Mouse (Mus musculus): Measurements from ENCODE around the gene Lrrc4c. TPM values are rescaled to one million over a fixed set of nuclear protein-coding genes. Genes with fewer than 3 reads are reported as not detected.

Gene Lrrc4c
- polyA plus RNA-seq, 1 experiment from 2014 or later, result 29.9 TPM

DNA sequence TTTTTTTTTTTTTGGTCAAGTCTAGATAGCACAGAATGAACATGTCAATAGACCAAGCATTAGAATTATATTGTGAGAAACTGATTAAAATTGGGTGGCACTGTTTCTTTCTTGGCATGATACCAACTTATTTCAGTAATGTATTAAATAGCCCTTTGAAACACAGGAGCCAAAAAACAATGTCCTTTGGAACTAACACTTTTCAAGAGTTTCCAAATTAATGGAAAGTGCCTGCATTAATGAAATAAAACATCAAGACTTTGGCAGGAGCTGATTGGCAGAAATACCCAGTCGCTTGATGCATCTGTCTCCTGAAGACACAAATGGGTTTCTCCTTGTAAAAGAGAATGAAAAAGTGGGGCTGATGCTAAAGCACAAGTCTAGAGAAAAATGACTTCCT, 1184.5 kb downstream of the Lrrc4c start:
- 87% methylated on average over 1 of the region's 1 CpGs for WGBS
- no peaks in the 10 kb centered on the region for H3K4me1 ChIP-seq (ENCODE audit: control insufficient read depth, insufficient read depth, low read length)
- no peak overlapping the region for H3K27ac ChIP-seq (replicated peaks; ENCODE audit: low read depth, low read length)
- no peak overlapping the region for H3K9ac ChIP-seq (replicated peaks; ENCODE audit: low read length)
- no peaks in the 10 kb centered on the region for H3K27me3 ChIP-seq (ENCODE audit: control insufficient read depth, insufficient read depth, low read length)
- no peak for ATAC-seq (ENCODE audit: low FRiP score, low TSS enrichment)
- DNase-seq, result no peak
- H3K9me3 ChIP-seq (ENCODE audit: control insufficient read depth, low read length), result no peaks in the 10 kb centered on the region
- no peak overlapping the region for H3K4me2 ChIP-seq (ENCODE audit: low read length)
- H3K4me3 ChIP-seq (replicated peaks; ENCODE audit: low read depth, low read length), result no peak overlapping the region
- no peaks in the 10 kb centered on the region for H3K36me3 ChIP-seq (ENCODE audit: control insufficient read depth, insufficient read depth, low read length)

DNA sequence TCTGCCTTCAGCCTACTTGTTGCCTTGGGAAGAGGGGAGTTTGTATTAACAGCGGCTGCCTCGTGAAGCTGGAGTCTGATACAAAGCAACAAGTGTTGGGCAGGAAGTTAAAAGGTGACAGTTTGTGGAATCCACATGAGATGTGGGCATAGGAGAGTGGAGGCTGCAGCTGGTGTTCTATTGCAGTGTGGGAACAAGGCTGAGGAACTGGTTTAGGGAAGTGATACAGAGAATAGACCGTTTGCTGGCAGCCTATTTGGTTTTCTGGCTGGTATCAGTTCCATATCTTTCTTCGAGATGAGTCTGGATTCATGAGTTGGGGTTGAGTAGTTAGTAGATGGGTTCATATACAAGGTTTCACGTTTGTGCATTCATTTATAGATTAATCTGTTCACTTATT, 1186.9 kb downstream of the Lrrc4c start:
- H3K4me2 ChIP-seq (ENCODE audit: low read length), result no peak overlapping the region
- H3K36me3 ChIP-seq (ENCODE audit: control insufficient read depth, insufficient read depth, low read length), result no peaks in the 10 kb centered on the region
- H3K4me3 ChIP-seq (replicated peaks; ENCODE audit: low read depth, low read length), result no peak overlapping the region
- no peaks in the 10 kb centered on the region for H3K27me3 ChIP-seq (ENCODE audit: control insufficient read depth, insufficient read depth, low read length)
- ATAC-seq (ENCODE audit: low FRiP score, low TSS enrichment) (no peak), DNase-seq (no peak)
- H3K9me3 ChIP-seq (ENCODE audit: control insufficient read depth, low read length), result no peaks in the 10 kb centered on the region
- WGBS, result 80% methylated on average over 5 of the region's 5 CpGs
- no peak overlapping the region for H3K27ac ChIP-seq (replicated peaks; ENCODE audit: low read depth, low read length)
- no peaks in the 10 kb centered on the region for H3K4me1 ChIP-seq (ENCODE audit: control insufficient read depth, insufficient read depth, low read length)
- no peak overlapping the region for H3K9ac ChIP-seq (replicated peaks; ENCODE audit: low read length)

DNA sequence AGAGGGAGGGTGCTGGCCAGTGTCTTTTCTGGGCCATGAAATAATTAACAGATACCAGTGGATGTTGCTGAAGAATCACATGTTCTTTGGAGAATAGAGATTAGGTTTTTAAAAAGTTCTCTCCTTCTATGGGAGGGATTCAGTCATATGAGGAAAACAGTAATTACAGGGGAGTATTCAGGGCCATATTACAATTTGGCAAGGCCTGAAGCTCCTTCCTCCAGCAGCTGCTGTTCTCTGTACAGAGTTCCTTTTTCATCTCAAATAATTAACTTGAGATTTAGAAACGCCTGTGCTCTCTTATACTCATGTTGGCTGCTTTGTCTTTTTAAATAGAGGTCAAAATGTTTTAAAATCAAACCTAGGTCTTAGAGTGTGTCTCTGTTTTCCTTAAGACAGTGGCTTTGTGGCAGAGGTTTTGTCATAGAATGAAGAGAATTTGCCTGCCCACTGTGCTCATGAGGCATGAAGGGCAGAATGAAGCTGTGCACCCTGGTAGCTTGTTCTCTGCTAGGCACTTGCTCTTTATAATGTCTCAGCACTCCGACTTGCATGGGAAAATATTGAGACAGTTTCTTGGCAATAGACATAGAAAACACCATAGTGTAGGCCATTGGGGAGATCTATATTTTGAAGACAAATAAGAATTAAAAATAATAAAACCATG, 1206.4 kb downstream of the Lrrc4c start:
- H3K4me1 ChIP-seq (ENCODE audit: control insufficient read depth, insufficient read depth, low read length), result no peaks in the 10 kb centered on the region
- H3K9me3 ChIP-seq (ENCODE audit: control insufficient read depth, low read length), result no peaks in the 10 kb centered on the region
- no peaks in the 10 kb centered on the region for H3K27me3 ChIP-seq (ENCODE audit: control insufficient read depth, insufficient read depth, low read length)
- no peaks in the 10 kb centered on the region for H3K36me3 ChIP-seq (ENCODE audit: control insufficient read depth, insufficient read depth, low read length)
- 6% methylated on average over 2 of the region's 2 CpGs for WGBS
- H3K9ac ChIP-seq (replicated peaks; ENCODE audit: low read length), result no peak overlapping the region
- ATAC-seq (ENCODE audit: low FRiP score, low TSS enrichment) (no peak), DNase-seq (no peak)
- no peak overlapping the region for H3K4me3 ChIP-seq (replicated peaks; ENCODE audit: low read depth, low read length)
- no peak overlapping the region for H3K4me2 ChIP-seq (ENCODE audit: low read length)
- no peak overlapping the region for H3K27ac ChIP-seq (replicated peaks; ENCODE audit: low read depth, low read length)

DNA sequence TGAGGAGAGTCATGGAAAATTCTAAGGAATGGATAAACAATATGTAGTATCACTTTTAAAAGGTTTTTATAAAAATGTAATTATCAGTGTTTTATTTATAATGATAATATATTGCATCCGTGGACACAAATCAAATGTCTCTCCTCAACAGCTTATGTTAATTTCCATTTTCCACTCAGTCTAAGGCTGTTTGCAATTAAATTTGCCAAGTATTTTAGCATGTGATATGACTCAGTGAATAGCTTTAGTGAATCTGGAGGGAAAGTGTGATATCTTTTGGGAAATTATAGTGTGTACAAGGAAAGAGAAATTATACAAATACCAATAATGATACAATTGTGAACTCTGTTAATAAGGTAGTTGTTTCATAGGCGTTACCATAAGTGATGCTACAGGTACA, 1207.1 kb downstream of the Lrrc4c start:
- H3K9me3 ChIP-seq (ENCODE audit: control insufficient read depth, low read length), result no peaks in the 10 kb centered on the region
- no peaks in the 10 kb centered on the region for H3K4me1 ChIP-seq (ENCODE audit: control insufficient read depth, insufficient read depth, low read length)
- H3K4me2 ChIP-seq (ENCODE audit: low read length), result no peak overlapping the region
- no peak overlapping the region for H3K9ac ChIP-seq (replicated peaks; ENCODE audit: low read length)
- 85% methylated on average over 2 of the region's 2 CpGs for WGBS
- no peak for DNase-seq
- ATAC-seq (ENCODE audit: low FRiP score, low TSS enrichment), result no peak
- H3K27ac ChIP-seq (replicated peaks; ENCODE audit: low read depth, low read length), result no peak overlapping the region
- no peaks in the 10 kb centered on the region for H3K36me3 ChIP-seq (ENCODE audit: control insufficient read depth, insufficient read depth, low read length)
- H3K4me3 ChIP-seq (replicated peaks; ENCODE audit: low read depth, low read length), result no peak overlapping the region
- no peaks in the 10 kb centered on the region for H3K27me3 ChIP-seq (ENCODE audit: control insufficient read depth, insufficient read depth, low read length)

DNA sequence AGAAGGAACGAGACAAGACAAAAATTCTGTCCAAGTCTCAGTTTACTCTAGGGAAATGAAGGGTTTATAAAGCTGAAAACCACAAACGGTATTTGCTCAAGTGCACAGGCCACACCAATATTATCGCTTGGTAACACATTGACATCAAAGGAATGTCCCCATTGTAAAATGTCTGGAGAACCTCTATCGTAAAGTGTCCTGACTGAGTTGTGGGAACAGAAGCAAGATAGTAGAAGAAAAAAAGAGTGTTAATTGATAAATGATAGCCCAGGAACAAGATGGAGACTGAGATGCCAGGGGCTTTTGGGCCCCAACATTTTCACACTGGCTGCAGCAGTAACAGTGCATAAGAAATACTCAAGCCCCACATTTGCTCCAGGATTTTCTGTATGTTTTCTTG, 1212.7 kb downstream of the Lrrc4c start:
- Histone ChIP-seq H3K27ac (replicated peaks; ENCODE audit: low read depth, low read length) (no peak overlapping the region), H3K4me2 (ENCODE audit: low read length) (no peak overlapping the region), H3K9ac (replicated peaks; ENCODE audit: low read length) (no peak overlapping the region), H3K27me3 (ENCODE audit: control insufficient read depth, insufficient read depth, low read length) (no peaks in the 10 kb centered on the region), H3K36me3 (ENCODE audit: control insufficient read depth, insufficient read depth, low read length) (no peaks in the 10 kb centered on the region), H3K4me3 (replicated peaks; ENCODE audit: low read depth, low read length) (no peak overlapping the region), H3K9me3 (ENCODE audit: control insufficient read depth, low read length) (no peaks in the 10 kb centered on the region), H3K4me1 (ENCODE audit: control insufficient read depth, insufficient read depth, low read length) (no peaks in the 10 kb centered on the region)
- ATAC-seq (ENCODE audit: low FRiP score, low TSS enrichment) (no peak), DNase-seq (no peak)
- WGBS, result 84% methylated on average over 4 of the region's 4 CpGs

DNA sequence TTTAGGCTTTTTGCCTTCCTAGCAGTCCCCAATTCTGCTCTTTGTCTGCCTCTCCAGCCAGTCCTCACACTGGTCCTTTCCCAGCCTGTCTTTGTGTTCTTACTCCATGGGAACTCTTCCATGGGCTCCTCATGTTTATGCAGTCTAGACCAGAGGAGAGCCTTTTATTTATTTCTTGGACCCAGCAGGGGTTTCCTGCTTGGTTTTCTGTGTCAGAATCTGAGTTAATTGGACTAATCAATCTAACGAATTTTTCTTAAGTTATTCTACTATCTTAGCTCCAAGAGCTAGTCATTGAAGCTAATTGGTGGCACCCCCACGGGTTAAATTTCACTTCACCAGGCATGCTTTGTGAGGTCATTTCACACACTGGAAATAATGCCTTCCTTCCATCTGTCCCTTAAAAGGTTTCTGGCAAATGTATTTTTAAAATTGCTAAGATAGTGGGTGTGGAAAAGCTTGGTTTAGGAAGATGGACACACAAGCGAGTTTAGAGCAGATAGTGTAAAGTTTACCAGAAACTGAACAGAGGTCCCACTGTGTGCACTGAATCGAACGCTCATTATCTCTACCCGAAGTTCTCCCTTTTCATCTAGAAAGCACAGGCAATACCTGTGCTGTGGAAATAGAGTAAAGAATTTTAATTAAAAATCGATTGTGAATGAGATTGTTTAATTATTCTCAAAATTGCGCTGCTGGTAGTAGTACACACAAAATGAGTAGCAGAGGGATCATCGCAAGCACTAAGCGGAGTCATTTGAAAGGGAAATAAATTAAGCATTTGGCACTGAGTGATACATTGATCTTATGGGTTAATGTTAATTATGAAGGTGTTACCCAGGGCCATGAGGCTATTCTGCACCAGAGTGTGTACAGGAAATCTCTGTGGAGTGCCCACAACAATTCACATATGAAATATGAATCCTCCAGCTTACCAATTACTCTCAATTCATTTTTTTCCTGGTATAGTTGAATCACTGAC, 1226.0 kb downstream of the Lrrc4c start:
- H3K9ac ChIP-seq (replicated peaks; ENCODE audit: low read length), result no peak overlapping the region
- 0 out of 2 replicates have a peak overlapping the region, but pooled peaks have one; percentile 37 for H3K27ac ChIP-seq (replicated peaks; ENCODE audit: low read depth, low read length)
- ATAC-seq (ENCODE audit: low FRiP score, low TSS enrichment) (peak; percentile 62; the same call in 1 of the 2 replicates), DNase-seq (peak; percentile 44)
- H3K9me3 ChIP-seq (ENCODE audit: control insufficient read depth, low read length), result no peaks in the 10 kb centered on the region
- no peak overlapping the region for H3K4me2 ChIP-seq (ENCODE audit: low read length)
- H3K27me3 ChIP-seq (ENCODE audit: control insufficient read depth, insufficient read depth, low read length), result no peaks in the 10 kb centered on the region
- peaks cover 3% of the 10 kb centered on the region; the same call in 1 of the 2 replicates for H3K4me1 ChIP-seq (ENCODE audit: control insufficient read depth, insufficient read depth, low read length)
- no peak overlapping the region for H3K4me3 ChIP-seq (replicated peaks; ENCODE audit: low read depth, low read length)
- WGBS, result 65% methylated on average over 10 of the region's 10 CpGs
- no peaks in the 10 kb centered on the region for H3K36me3 ChIP-seq (ENCODE audit: control insufficient read depth, insufficient read depth, low read length)

DNA sequence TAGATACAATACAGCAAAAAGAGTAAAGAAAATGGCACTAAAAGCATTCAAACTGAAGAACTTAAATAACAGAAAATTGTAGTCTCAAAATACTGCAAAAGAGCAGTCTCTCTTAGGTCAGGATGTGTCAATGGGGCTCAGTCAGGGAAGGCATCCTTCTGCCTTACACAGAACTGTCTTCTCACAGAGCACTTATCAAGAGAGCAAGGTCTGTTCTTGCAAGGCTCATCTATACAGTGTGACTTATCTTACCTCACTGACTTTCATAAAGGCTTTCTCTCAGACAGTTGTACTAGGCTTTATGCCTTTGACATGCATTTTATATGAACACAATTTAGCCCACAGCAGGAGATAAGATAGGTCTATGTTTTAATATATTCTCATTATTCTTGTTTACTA, 1226.7 kb downstream of the Lrrc4c start:
- Histone ChIP-seq H3K9ac (replicated peaks; ENCODE audit: low read length) (no peak overlapping the region), H3K9me3 (ENCODE audit: control insufficient read depth, low read length) (no peaks in the 10 kb centered on the region), H3K4me1 (ENCODE audit: control insufficient read depth, insufficient read depth, low read length) (peaks cover 3% of the 10 kb centered on the region; the same call in 1 of the 2 replicates), H3K27ac (replicated peaks; ENCODE audit: low read depth, low read length) (0 out of 2 replicates have a peak overlapping the region, but pooled peaks have one; percentile 37), H3K27me3 (ENCODE audit: control insufficient read depth, insufficient read depth, low read length) (no peaks in the 10 kb centered on the region), H3K36me3 (ENCODE audit: control insufficient read depth, insufficient read depth, low read length) (no peaks in the 10 kb centered on the region), H3K4me3 (replicated peaks; ENCODE audit: low read depth, low read length) (no peak overlapping the region), H3K4me2 (ENCODE audit: low read length) (no peak overlapping the region)
- no peak for ATAC-seq (ENCODE audit: low FRiP score, low TSS enrichment)
- no peak for DNase-seq

DNA sequence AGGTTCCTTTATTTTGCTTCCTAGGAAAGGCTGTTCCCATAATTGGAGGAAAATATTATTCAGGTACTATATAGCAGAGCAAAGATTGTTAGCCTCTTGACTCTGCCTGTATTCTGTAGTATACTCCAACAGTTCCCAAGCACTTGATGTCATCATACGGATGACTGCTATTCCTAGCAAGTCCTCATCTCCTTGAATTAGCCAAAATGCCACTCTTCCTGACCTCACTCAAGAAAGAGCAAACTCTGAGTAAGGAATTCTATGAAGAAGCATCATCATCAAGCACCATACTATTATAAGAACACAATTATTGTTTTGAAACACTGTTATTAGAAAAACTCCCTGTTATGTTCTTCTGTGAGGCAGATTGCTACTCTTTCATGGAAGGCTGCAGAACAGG, 1228.0 kb downstream of the Lrrc4c start:
- Histone ChIP-seq H3K4me1 (ENCODE audit: control insufficient read depth, insufficient read depth, low read length) (peaks cover 3% of the 10 kb centered on the region; the same call in 1 of the 2 replicates), H3K4me3 (replicated peaks; ENCODE audit: low read depth, low read length) (no peak overlapping the region), H3K36me3 (ENCODE audit: control insufficient read depth, insufficient read depth, low read length) (no peaks in the 10 kb centered on the region), H3K27ac (replicated peaks; ENCODE audit: low read depth, low read length) (no peak overlapping the region), H3K4me2 (ENCODE audit: low read length) (no peak overlapping the region), H3K27me3 (ENCODE audit: control insufficient read depth, insufficient read depth, low read length) (no peaks in the 10 kb centered on the region), H3K9me3 (ENCODE audit: control insufficient read depth, low read length) (no peaks in the 10 kb centered on the region), H3K9ac (replicated peaks; ENCODE audit: low read length) (no peak overlapping the region)
- WGBS, result 83% methylated on average over 1 of the region's 1 CpGs
- ATAC-seq (ENCODE audit: low FRiP score, low TSS enrichment), result no peak
- no peak for DNase-seq

Measured in midbrain, embryonic 14.5 days (tissue).